Mouse (Mus musculus): ENCODE results near the gene Rnf213.

The Rnf213 gene

DNA sequence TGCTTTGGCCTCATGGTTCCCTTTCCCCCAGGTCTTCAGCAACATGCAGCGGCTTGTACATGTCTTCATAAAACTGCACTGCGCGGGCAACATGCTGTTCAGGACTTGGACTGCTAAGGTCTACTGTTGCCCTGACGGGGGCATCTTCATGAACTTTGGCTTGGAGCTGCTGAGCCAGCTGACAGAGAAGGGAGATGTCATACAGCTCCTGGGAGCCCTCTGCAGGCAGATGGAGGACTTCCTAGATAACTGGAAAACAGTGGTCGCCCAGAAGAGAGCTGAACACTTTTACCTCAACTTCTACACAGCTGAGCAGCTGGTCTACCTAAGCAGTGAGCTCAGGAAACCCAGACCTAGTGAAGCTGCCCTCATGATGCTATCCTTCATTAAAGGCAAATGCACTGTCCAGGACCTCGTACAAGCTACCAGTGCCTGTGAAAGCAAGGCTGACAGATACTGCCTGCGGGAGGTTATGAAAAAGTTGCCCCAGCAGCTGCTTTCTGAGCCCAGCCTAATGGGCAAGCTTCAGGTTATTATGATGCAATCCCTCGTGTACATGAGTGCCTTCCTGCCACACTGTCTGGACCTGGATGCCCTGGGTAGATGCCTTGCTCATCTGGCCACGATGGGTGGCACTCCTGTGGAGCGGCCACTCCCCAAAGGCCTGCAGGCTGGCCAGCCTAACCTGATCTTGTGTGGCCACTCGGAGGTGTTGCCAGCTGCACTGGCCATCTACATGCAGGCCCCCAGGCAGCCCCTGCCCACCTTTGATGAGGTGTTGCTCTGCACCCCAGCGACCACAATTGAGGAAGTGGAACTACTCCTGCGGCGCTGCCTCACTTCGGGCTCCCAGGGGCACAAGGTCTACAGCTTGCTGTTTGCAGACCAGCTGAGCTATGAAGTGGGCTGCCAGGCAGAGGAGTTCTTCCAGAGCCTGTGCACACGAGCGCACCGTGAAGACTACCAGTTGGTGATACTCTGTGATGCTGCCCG is 43.3 kb downstream of the Rnf213 start:
- DNase-seq (ENCODE audit: low spot score), result no peak

DNA sequence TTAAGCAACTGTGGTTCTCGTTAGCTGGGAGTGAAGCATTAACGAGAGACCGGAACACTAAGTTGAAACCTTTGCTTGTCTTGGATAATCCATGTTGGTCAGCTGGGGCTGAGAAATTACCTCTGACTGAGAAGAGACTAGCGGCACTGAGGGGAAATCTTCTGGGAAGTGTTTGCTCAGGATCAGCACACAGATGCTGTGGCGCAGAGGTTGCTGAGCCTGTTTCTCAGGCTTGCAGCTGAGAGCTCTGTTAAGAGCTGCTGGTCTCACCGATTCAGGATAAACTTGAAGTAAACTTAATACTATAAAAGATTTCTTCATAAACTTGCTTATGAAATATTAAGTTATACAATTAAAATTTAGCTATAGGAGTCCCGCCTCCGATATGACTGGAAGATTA is 45.9 kb downstream of the Rnf213 start:
- no peak for DNase-seq (ENCODE audit: low spot score)

DNA sequence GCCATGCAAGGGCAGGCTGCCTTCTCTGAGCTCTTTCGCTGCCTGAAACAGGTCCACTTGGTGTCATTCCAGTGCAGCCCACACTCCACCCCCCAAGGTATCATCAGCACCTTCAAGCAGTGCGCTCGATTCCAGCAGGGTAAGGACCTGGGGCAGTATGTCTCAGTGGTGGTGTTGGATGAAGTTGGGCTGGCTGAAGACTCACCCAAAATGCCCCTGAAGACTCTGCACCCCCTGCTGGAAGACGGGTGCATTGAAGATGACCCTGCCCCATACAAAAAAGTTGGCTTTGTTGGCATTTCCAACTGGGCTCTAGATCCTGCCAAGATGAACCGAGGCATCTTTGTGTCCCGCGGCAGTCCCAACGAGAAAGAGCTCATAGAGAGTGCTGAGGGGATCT is 49.3 kb downstream of the Rnf213 start:
- no peak for DNase-seq (ENCODE audit: low spot score)

DNA sequence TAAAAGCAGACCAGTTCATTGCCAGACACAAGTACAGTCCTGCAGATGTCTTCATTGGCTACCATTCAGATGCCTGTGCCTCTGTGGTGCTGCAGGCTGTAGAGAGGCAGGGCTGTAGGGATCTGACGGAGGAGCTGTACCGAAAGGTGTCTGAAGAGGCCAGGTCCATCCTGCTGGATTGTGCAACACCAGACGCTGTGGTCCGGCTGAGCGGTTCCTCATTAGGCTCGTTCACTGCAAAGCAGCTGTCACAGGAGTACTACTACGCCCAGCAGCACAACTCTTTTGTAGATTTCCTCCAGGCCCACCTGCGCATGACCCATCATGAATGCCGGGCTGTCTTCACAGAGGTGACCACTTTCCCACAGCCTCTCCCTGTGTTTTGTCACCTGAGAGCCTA is 50.5 kb downstream of the Rnf213 start:
- DNase-seq (ENCODE audit: low spot score), result no peak

DNA sequence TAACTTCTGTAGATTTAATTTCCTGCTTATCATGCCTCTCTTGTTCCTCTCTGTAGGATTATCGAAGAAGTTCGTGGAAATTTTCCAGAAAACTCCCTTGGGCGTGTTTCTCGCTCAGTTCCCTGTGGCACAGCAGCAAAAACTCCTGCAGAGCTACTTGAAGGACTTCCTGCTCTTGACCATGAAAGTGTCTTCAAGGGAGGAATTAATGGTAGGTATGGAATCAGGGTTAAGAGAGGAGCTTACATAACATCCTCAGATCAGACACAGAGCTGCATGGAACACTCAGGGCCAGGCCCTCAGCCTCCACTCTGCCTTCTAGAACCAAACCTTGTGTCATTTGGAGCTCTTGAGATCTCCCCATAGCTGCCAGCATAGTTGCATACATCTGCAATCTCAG is 63.2 kb downstream of the Rnf213 start:
- no peak for DNase-seq (ENCODE audit: low spot score)

DNA sequence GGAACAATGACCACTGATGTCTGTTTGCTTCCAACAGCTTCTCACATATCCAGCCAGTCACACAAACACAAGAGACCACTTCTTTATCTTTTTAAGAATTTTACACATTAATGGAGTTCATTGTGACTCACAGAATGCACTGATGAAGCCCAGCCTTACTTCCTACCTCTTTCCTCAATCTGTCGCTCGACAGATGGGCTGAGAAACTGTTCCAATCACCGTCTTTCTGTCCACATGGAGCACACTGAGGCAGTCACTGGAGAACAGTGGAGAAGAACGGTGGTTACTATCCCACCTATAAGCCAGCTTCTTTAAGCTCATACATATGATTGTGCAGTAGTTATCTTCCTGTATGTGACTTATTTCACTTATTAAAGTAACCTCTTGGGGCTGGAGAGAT is 85.0 kb downstream of the Rnf213 start:
- DNase-seq (ENCODE audit: low spot score), result no peak

DNA sequence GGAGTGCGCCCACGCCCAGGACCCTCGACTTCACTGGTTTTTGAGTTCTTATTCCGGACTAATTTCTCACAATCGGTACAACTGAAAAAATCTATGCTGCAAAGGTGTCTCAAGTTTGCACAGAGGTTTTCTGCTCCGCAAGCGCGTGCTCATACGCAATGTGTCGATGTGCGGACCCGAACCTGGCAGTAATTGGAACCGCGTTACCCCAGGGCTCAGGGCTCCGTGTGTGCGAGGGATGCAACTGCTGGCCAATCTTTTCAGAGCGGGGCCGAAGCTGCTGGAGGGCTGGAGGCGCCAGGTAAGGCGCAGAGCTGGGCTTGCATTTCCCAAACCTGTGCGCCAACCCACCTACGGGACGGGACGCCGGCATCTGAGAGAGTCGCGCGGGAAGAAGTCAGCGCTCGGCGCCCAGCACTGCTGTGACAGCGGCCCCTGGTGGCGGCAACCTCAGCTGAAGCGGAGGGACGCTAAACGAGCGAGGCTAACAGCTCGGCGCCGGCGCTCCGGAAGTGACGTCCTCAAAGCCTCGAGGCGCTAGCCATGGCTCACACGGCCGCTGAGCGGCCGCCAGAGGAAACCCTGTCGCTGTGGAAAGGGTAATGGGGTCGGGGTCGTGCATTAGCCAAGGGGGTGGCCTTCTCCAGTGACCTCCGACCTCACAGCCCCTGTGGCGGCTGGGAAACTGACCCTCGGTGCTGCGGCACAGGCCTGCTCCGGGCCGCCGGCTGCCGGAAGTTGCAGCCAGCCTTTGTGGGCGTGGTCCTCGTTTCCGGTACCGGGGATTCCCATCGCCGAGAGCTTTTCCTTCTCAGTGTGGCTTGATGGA is 98.2 kb downstream of the Rnf213 start, which contains the start of gene Endov:
Gene Endov, plus strand, starts transcription at position 487 of the 829 bp plus-strand sequence.
- DNase-seq (ENCODE audit: low spot score), result peak; percentile 97

DNA sequence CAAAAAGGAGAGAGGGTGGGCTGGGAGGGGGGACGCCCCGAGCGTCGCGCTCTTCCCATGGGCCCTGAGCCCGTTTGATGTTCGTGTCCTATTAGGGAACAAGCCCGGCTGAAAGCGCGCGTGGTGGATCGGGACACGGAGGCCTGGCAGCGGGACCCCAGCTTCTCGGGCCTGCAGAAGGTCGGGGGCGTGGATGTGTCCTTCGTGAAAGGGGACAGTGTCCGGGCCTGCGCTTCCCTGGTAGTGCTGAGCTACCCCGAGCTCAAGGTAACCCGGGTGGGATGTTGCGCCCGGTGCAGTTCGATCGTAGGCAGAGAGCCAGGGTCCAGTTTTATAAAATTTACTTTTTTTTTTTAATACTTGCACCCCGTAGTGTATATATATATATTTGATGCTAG is 98.8 kb downstream of the Rnf213 start:
- DNase-seq (ENCODE audit: low spot score), result no peak

DNA sequence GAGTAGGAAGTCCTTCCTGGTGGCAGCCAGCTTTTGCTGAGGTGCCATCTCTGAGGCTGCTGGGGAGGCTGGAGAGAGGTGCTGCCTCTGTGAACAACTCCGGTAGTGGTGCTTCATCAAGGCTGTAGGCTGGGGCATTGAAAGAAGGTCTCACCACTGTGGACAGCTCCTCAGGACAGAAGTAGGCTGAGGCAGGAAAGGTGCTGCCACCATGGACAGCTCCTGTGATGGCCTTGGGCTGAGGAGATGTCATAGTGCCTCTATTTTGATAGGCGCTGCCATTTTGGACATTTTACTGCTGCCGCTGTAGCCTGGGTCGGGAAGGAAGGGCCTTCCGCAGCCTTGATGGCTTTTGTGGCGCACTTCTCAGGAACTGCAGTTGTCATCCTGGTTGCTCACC is 99.9 kb downstream of the Rnf213 start:
- peak; percentile 32 for DNase-seq (ENCODE audit: low spot score)

DNA sequence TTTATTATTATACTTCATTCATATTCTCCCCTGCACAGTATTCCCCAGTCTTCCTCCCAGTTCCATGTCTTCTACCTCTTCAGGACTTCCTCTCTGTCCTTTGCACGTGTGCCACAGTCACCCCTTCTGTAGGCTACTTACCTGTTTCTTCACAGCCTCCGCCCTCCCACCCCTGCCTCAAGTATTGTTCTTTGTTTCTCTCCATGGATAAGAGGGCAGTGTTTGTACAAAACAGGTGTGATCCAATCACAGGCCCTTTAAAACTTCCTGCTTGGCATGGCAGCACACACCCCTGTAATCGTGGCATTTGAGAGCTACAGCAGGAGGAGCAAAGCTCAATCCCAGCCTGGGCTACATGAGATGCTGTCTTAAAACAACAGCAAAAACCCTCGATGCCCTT is 100.6 kb downstream of the Rnf213 start:
- DNase-seq (ENCODE audit: low spot score), result no peak

DNA sequence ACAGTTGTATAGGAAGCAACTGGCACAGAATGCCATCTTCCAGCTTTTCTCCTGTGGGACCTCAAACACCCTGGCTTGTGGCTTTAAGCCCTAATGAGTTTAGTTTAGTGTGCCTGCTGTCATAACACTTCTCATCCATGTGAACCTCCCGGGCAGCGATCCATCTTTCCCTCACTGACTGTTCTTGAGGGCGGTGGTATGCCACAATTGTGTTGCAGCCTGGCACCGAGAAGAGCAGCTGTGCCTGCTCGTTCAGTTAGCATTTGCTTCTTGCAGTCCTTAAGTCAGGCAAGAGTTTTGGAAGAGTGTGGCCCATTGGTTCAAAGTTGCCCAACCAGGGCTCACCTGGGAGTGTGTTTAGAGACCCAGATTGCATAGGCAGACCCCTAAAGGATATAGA is 103.2 kb downstream of the Rnf213 start:
- DNase-seq (ENCODE audit: low spot score), result no peak

DNA sequence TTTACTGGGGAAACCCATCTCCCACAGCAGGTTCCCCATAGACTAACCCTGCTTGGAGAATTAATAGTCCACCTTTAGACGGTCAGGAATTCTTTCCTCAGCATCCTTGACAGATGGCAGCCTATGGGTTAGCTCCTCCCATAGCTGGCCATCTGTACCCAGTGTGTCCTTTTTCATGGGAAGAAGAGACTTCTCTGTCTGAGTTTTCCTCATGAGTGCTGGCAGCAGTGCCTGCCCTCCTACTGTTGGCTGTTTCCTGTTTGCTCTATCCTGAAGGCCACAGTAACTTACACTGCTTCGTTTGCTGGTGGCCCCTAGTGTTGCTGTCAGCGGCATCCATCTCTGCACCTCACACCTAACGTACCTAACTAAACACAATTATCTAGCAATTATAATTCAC is 104.6 kb downstream of the Rnf213 start:
- no peak for DNase-seq (ENCODE audit: low spot score)

DNA sequence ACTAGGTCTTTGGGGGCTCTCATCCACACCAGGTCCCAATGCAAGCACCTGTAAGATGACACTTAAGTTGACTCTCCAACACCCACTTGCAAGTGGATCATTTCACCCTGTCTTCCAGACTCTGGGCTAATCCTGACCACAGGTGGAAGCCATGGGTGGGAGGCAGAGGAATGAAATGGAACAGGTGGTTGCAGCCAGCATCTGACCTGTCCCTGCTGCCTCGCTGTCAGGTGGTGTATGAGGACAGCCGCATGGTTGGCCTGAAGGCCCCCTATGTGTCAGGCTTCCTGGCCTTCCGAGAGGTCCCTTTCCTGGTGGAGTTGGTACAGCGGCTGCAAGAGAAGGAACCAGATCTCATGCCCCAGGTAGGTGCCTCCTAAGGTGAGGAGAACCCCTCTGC is 106.4 kb downstream of the Rnf213 start:
- no peak for DNase-seq (ENCODE audit: low spot score)

DNA sequence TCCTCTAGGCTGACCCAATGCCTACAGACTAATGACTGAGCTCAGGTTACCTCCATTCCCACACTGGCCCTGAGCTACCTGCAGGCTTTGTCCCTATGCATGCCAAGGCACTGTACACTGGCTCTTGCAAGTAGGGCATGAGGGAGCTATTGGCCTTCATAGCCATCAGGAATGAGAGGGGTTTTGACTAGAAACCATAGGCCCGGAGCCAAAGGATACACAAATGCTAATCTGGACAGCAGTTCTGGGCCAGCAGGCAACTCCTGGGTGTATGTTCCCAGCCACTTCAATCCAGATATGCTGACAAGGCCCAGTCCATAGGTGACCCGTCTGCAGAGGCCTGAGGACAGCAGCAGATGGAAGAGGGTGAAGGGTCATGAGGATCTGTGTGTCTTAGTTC is 107.1 kb downstream of the Rnf213 start:
- DNase-seq (ENCODE audit: low spot score), result no peak

DNA sequence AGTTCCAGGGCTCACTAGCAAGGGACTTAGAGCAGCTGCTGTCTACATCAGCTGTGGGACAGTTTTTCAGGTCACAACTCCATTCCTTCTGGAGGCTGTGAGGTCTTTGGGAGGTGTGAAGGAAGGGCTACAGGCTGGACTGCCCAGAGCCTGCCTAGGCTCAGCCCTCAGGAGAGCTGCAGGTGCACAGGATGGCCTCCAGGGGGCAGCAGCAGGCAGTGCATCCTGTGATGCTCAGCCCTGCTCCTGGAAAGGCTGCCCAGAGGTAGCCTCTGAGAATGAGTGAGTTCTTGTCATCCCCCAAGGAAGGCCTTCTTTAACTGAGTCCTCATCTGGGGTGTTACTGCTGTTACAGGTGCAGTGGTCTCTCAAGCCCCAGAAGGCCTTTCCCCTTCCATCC is 110.8 kb downstream of the Rnf213 start:
- peak; percentile 47 for DNase-seq (ENCODE audit: low spot score)

DNA sequence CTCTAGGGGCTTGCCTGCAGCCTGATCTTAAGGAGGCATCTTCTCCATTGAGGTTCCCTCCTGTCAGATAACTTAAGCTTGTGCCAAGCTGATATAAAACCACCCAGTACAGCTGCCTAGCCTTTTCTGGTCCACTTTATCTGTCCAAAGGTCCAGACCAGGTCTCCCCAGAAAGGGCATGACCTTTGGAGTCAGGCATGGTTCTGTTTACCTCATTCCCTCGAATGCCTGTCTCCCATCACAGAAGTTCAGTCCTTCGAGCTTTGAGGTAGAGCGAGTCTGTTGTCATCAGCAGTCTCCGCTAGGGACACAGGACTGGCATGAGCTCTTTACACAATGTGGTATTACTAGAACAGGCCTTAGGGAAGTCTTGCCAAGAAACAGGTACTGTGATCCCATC is 113.5 kb downstream of the Rnf213 start:
- no peak for DNase-seq (ENCODE audit: low spot score)

DNA sequence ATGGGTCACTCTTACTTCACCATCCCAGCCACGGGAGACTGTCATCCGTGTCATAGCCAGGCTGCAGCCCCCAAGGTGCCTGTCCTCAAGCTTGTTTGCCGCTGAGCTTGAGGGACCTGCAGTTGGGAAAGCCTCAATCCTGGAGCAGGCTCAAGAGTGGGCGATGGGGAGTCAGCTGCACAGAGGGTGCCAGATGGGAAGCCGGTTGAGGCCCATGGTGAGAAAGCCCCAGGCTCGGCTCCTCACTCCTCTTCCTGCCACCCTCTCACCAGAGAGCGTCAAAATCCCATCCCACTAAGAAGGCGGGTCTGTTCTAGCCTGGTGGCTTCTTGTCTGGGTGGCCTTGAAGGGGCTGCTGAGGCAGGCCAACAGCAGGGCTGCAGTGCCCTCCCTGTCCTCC is 114.9 kb downstream of the Rnf213 start:
- DNase-seq (ENCODE audit: low spot score), result no peak

DNA sequence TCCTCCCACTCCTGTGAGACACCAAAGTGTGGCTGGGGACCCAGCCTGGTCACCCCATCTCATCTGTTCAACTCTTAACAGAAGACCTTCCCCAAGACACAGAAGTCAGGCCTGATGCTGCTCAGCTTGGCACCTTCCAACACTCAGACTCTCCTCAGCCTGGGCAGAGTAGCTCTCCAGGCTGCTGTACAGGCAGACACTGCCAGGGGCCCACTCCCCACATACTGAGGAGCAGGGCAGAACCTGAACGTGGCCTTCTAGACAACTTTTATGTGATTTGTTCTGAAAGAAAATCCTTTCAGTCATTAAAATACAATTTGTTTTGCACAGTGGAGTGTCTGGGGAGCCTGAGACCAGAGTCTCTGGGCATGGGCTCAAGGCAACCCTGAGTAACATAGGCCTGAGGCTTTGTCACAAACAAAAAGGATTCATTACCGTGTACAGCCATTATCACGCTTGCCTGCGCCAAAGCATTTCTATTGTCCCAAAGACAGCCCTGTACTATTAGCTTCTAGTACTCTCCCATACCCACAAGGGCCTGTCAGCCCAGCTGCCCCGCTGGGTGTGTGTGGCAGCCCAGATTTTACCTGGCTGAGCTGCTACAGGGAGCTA is 116.4 kb downstream of the Rnf213 start:
- no peak for DNase-seq (ENCODE audit: low spot score)

DNA sequence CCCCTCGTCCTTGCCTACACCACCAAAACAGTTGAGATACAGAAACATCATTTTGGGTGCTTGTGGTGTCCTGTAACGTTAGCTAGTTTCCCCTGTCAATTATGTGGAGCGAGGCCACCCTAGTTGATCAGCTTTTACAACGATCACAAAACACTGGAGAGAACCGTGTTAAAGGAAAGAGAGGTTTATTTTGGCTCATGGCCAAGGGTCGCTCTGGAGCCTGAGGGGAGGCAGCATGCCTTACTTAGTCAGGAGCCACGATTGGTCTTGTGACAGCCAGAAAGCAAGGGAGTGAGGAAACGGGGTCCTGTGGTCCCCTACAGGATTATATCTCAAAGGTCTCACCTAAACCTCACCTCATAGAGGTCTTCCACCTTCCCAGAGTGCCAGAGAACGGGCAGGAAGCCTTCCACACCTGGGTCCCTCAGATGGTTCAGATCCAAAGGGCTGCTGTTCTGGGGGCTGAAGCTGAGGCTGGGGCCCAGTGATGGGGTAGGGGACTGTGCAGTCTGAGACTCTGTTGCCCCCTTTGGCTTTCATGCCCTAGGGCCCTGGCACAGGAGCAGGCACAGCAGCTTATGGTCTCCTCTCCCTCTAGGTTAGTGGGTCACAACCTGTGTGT is 120.2 kb downstream of the Rnf213 start:
- DNase-seq (ENCODE audit: low spot score), result no peak

DNA sequence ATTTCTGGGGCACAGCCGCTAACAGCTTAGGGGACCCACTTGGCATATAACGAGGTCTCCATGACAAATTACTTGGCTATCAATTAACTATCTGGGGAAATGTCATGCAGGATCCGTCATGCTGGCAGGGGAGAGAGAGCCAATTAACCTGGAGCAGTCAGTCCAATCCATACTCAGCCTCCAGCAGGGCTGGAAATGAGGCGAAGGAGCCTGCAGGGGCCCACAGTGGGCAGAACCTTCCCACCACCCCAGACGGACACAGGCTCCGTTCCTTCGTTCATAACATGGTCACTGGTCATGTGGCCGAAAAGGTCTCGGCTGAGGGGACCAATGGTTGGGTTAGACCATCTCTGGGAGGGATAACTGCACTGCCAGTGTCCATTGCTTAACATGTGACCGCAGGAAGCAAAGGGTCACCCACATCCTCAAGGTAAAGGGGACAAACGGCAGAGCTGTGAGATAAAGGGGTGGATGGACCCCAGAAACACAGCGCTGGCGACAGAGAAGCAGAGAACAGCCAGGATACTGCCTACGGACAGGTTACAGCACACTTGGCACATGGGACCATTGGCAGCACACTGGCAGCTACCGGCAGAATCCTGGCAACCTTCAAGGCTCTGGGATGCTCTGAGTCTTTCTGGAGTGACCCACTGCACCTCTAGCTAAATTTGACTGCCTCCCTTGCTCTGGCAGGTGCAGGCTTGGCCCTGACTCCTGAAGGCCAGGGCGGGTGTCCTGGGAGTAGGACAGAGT is 121.4 kb downstream of the Rnf213 start:
- DNase-seq (ENCODE audit: low spot score), result no peak

DNA sequence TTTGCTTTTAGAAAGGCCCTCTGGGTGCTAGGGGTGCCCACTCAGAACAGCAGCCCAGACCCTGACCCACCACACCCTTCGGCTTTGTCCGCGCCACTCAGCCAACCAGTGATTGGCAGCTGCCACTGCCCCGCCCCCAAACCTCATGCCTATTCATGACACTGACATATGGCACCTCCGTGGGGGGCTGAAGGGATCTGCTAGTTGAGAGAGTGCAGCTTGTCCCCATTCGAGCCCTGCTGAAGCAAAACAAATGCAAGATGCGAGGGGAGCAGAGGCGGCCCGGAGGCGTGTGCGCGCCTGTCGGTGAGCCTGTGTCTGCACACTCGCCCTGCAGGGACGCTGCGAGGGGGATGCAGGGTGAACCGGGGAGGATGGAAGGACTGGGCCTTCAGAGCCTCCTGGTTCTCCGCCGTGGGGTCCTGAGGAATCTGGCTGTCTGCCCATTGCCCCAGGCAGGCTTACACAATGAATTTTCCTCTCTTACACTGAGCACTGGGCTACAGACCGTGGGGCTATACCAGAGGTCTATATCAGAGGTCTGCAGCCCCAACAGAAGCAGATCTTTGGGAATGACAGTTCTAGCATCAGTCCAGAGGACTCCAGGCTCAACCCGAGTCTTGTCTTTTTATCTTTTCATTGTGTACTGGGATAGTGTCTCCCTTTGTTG is 122.2 kb downstream of the Rnf213 start:
- no peak for DNase-seq (ENCODE audit: low spot score)
